Mouse (Mus musculus): ENCODE data around the gene Gm20792. TPM values are rescaled to one million over a fixed set of nuclear protein-coding genes. Genes with fewer than 3 reads are reported as not detected.
"Not testable (repeated sequence)": the region's sequence is repeated elsewhere in the genome, so short reads cannot be mapped to it uniquely, and the experiment has no call there.

Gm20792 gene
- total RNA-seq (2021), result not detected
- long read RNA-seq, experiment 1, result 0 reads
- long read RNA-seq, experiment 2, result 0 reads

DNA sequence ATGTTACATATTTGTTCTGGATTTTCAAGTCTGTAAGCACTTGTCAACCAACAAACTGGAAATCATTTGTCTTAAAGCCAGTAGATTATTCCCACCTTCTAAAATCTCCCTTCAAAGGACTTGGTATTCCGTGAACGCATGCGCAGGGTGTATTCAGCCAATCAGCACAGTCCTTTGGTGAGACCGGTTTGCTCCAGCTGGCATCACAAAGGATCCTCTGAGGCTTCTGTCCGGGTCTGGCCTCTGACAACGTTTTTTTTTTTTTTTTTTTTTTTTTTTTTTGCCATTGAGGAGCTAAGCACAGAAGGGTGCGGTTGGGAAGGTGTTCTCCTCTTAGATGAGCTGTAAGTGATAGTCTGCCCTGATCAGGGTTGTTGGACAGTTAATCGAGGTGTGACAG, at the start of gene Gm20792:
Gene Gm20792, plus strand, starts transcription at position 301 of the 400 bp plus-strand sequence.
- not testable (repeated sequence) for DNase-seq (ENCODE audit: low spot score in 2 of 2)

All from left cerebral cortex, adult 18-20 months (tissue).